Mouse (Mus musculus): ENCODE results near the gene Mocs1.

Mocs1 gene

DNA sequence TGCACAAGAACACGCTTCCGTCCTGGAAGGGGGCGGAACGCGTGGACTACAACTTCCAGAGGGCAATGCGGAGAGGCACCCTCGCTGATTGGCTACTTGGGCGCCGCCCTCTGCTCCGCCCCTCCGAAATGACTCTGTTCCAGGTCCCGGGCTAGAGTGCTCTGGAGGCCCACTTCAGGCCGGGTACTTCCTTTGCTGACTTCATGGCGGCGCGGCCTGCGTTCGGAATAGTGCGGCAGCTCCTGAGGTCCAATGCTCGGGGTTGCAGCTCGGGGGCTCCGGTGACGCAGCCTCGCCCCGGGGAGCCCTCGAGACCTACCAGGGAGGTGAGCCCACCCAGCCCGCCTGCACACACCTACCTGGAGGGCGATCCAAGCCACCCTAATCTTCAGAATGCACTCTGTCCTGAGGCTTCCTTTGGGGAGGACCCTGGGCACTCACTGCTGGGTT, at the start of gene Mocs1:
Gene Mocs1 (plus strand): TSS at position 124 of the 450 bp plus-strand sequence.
- peak; percentile 90 to 97 for DNase-seq (ENCODE audit: low spot score in 2 of 2)

DNA sequence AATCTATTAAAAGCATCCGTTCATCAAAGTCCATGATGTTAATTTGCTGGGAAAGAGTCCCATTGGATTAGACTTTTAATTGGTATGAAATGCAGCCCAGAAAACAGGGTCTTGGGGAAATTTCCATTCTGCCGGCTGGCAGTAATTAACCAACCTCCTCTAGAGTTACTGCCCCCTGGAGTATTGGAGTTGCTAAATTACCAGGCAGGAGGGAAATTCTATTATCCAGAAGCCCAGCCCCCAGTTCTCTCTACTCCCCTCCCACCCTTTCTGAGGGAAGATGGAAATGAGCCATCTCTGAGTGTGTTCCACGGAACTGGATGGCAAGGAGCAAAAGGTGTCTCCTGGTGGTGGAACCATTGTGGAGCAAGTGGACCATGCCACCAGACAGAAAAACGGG, 48.5 kb upstream of the Mocs1 start:
- no peak for DNase-seq (ENCODE audit: low spot score in 2 of 2)

DNA sequence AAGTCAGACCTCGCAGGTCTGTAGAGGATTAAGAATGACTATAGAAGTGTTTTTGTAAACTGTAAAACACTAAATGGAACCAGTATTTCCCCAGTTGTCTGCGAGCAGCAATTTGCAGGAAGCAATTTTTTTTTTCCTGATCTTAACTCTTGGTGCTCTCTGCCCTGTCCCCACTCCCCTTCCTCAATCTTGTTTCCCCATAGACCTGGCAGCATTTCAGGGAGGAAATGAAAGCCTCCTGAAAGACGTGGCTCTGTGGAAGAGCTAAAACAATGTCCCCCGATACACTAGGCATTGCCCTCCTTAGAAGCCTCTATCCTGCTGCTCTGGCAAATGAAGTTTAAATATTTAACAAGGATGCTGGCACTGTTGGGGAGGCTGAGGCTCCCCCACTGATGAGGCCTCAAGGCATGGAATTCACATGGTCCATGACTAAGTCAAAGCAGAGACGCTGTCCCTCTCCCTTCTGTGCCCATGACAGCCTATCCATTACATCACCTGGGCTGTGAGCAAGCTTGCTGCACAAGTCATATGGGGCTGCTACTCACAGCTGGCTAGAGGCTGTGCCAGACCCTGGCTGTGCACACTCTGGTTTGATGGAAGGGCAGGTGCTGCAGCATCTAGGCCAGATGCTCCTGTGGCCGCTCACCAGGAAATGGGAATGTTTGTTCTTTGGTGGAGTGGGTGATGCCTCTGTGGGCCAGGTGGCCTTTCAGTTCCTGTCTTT, 43.8 kb upstream of the Mocs1 start:
- DNase-seq (ENCODE audit: low spot score in 2 of 2), result no peak

DNA sequence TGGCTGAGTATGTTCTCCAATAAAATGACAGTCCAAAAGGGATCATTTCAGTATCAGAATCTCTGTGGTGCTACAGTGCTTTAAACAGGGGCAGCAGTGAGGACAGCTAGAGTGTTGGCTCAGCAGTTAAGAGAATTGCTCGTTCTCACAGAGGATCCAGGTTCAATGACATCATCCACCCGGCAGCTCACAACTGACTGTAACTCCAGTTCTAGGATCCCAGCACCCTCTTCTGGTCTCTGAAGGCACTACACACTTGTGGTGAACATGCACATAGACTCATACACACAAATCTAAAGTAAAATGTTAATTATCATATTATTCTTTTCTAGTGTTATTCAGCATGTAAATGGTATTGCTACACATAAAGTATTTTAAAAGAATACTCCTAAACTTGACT, 40.4 kb upstream of the Mocs1 start:
- no peak for DNase-seq (ENCODE audit: low spot score in 2 of 2)

DNA sequence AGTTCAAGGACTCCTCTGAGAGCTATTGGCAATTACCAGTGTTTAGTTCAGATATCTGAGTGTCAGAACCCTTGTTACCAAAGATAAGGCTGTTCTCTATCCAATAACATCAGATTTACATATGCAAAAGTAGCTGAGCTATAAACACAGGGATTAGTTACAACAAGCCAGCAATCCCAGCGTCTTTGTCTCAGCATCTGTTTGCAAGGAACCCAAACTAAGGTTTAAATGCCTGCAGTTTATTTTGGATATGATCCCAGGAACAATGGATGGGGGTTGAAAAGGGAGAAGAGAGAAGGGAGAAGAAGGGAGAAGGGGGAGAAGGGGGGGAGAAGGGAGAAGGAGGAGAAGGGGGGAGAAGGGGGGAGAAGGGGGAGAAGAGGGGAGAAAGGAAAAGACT, 35.4 kb upstream of the Mocs1 start:
- DNase-seq (ENCODE audit: low spot score in 2 of 2), result no peak

DNA sequence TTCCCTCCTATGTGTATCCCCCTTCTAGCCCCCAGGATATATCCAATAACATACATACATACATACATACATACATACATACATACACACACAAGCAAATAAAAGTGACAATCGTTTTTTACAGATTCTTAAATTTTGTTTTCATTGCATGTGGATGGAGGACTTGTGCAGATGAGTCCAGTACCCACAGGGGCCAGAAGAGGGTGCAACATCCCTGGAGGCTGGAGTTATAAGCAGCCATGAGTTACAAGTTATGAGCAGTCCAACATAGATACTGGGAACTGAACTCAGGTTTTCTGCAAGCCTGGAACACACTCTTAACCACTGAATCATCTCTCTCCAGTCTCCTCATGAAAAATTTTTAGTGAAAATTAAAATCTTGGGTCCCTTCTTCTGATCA, 33.3 kb upstream of the Mocs1 start:
- DNase-seq (ENCODE audit: low spot score in 2 of 2), result peak in 1 of 2 experiments; percentile 33

DNA sequence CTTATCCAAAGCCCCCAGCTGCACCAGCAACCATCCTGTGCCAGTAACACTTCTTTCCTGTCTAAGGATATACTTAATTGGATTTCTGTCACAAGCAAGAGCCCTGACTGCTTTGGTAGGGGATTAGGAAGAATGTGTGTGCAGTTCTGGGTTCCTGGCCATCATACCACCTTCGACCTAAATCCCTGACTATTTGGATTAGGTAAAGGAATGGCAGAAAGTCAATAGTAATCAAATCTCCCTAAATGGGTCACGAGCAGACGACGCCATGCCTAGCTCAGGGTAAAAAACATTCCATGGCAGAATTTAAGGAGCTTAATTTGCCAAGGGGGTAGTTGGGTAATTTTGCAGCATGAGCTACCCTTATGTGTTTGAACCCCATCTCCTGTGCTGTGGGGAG, 28.6 kb upstream of the Mocs1 start:
- no peak for DNase-seq (ENCODE audit: low spot score in 2 of 2)

DNA sequence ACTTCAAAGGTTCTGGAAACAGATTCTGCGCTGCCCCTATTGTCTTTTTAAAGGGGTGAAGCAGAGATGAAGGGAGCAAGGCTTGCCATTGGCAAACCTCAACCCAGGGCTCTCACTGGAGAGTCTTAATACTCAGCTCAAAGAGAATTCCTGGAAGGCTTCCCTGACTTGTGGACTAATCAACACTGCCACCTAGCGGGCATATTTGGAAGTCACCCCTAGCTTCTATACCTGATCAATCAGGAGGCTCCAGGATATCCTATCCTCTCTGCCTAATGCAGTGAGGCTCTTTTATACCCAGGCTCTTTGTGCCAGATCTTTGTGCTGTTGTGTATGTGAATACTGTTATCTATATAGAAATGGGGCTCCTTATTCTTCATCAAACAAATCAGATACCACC, 28.0 kb upstream of the Mocs1 start:
- DNase-seq (ENCODE audit: low spot score in 2 of 2), result peak; percentile 69 to 78

DNA sequence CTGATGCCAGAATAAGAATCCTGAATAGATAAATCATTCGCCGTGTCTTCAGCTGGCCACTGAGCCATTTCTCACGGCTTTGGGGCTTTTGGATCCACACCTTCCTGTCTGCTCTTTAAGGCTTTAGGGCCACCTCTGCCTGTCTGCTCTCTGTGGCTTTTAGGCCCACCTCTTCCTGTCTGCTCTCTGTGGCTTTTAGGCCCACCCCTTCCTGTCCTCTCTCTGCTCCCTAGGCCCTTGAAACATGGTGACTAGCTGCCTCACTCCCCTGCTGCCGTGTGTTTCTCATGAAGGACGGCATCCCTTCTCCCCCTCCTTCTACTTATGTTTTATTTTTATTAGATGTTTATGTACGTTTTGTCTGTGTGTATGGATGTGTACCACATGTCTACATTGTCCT, 25.0 kb upstream of the Mocs1 start:
- peak in 1 of 2 experiments; percentile 25 for DNase-seq (ENCODE audit: low spot score in 2 of 2)

DNA sequence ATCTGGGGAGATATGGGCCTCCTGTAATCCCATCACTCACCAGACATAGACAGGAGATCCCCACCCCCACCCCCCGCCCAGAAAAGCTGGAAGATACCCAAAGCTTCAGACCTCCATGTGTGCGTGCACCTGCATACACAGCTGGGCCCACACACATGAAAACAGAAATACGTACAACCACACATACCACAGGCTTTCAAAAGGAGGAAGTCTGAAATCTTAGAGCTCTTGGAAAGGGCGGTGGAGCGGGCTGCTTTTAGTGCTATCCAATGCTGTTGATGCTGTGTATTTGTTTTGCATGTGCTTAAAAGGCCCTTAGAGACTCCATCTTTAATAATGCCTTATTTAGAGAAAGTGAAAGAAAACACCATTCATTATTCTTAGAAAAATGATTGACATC, 22.2 kb upstream of the Mocs1 start:
- peak in 1 of 2 experiments; percentile 24 for DNase-seq (ENCODE audit: low spot score in 2 of 2)

DNA sequence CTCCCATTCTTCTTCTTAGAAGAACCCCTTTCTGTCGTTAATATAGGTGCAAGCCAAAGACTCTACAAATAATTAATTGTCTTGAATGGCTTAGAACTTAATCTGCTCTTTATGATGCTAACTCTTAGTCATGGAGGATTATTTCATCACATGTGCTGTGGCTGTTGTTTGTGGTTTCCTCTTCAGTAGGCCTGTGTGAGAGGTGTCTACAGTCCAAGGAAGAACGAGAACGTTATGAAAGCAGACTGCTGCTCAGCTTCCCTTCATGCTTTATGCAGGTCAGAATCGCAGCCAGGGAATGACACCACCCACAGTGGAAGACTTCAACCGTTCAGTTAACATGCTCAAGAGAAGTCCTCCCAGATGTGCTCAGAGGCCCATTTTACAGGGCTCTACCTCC, 15.2 kb upstream of the Mocs1 start:
- DNase-seq (ENCODE audit: low spot score in 2 of 2), result no peak

DNA sequence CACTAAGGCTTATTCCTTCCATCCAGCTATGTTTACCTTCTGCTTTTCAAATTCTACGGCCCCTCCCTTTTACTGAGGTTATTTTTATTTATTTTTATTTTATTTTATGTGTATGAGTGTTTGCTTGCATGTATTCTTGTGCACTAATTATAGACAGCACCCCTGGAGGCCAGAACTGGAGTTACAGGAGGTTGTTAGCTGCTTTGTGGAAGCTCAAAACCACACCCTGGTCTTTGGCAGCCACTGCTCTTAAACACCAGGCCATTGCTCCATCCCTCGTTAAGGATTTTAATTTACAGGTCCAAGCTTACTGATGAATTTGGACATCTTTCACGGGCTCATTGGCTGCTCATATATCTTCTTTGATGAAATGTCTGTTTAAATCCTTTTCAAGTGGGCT, 14.6 kb upstream of the Mocs1 start:
- DNase-seq (ENCODE audit: low spot score in 2 of 2), result peak in 1 of 2 experiments; percentile 56

DNA sequence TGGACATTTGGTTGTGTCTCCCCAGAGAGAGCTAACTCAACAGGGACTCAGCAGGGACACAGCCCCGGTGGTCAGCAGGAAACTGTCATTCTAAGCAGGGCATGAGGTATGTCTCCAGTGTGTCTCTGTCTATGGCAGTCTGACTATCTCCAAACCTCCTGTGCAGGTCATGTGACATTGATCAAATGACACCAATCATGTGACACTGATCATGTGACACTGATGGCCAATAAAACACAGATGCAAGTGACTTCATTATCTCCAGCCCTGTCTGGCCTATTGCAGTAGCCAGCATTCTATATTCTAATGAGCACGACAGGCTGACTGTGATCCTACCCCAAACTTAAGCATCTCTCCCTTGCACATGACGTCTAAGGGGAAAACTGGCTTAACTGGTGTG, 11.9 kb upstream of the Mocs1 start:
- DNase-seq (ENCODE audit: low spot score in 2 of 2), result no peak

DNA sequence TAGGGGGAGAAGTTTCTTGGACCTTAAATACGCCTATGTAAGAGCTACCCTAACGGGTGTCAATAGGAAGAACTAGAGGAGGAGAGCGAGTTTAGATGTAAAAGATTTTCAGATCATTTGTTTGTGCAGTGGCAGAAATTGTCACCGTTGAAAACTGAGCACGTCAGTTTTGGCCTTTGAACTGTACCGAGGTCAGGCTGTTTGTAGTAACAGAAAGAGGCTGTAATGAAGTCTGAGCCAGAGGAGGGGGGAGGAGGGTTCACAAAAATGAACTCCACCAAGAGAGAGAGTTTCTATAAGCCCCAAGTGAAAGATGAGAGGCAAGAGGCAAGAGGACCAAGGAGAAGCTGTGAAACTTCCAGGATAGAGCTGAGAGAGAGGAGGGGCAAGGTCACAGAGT, 8.3 kb upstream of the Mocs1 start:
- DNase-seq (ENCODE audit: low spot score in 2 of 2), result no peak

DNA sequence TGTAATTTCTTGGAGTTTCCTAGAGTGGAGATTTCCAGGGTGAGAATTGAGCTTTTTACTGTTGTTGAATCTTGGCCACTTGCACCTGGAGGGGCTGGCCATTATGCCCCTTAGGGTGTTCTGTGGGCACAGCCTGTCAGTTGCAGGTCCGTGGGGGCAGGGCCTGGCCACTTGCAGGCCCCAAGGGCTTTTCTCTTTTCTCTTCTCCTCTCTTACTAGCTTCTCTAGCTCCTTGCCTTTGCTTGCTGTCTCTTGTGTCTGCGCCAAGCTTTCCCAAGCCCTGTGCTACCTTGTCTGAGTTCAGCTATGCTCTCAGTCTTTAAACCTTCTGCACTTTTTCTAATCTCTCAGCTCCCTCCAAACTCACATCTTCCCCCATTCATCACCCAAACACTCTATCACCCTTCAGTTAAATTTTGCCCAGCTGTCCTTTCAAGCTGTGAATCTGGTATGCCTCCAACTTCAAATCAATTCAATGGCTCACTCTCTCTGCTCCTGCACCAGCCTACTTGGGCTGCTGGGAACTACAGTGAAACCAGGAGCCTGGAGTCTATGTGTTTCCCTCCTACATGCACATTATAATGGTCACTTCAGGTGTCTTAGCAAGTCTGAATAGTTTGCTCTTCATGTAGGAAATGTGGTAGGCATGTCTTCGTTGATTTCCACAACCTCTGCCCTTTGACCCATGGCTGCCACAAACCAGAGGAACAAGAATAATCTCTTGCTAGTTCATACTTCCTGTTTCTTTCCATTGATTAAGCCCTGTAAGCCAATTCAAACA, 5.7 kb upstream of the Mocs1 start:
- DNase-seq (ENCODE audit: low spot score in 2 of 2), result peak in 1 of 2 experiments; percentile 7

DNA sequence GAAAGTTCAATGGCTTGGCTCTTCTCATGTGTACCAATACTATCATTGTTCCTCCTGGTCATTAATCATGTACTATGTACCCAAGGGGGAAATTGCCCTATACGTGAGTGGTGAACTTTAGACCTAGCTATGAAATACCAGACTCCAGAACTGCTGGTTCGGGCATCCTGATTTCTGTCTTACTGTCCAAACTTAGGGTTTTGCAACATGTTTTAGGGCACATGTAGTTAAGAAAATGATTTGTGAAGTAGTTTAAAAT, 5.2 kb upstream of the Mocs1 start:
- DNase-seq (ENCODE audit: low spot score in 2 of 2), result no peak

DNA sequence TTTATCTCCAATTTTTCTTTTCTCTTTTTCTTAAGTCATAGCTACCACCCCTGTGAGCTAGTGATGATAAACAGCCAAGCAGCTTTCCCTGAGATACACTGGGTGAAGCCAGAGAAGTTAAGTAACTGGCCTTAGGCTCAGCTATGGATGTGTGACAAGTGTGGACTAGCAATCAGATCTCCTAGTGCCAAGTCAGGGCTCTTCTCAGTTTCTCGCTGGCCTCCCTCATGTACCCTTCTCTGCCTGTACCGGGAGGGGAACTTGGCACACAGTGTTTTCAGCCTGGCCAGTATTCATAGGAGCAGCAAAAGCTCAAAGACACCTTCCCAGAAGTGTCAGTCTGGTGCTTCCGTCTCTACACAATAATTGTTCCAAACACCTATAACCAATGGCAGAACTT, 4.3 kb upstream of the Mocs1 start:
- peak in 1 of 2 experiments; percentile 7 for DNase-seq (ENCODE audit: low spot score in 2 of 2)

DNA sequence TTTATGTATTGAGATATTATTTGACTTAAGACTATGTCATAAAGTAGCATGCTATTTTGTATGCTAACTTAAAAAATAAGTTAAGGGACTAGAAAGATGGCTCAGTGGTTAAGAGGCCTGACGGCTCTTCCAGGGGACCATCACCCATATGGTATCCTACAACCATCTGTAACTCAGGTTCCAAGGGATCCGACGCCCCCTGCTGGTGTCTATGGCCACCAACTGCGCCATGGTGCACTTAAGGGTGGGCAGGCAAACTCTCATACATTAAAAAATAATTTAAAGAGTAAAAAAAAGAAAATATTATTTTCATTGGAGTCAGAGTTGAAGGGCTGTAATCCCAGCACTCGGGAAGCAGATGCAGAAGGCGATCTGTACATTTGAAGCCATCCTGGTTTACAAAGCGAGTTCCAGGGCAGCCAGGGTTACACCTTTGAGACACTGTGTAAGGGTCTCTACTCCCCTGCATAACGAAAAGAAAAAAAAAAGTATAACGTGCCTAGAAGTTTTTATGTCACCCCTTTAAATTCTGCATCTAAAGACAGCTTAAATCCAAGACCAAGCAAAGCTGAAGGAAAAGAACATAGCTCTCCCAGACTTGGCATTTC, 427 bp upstream of the Mocs1 start:
- peak in 1 of 2 experiments; percentile 48 for DNase-seq (ENCODE audit: low spot score in 2 of 2)

DNA sequence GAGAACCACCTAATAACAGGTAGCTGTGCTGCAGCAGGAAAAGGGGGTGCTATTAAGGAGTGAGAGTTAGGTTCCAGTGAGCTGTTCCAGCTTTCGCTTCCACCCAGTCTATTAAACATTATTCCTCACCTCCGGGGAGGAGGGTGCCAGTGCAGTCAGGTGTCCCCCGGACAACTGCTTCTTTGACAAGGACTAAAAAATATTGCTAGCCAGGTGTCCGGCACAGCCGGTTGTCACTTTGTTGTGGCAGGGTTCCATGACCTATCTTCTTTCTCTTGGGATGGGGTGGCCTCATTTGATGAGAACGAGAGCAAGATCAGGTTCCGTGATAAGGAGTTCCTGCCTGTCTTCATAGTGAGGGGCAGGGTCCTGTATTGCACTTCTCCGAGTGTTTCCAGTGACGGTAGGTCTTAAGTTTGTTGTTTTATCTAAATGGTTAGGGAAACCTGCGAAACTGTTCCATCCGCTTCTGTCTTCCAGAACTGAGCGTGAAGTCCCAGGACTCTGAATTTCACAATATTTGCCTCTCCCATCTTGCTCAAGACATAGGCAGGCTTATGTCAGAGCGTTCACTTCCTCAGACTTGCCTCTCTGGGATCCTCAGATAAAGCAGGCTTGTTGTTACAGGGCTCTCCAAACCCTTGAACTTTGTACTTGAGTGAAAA, 721 bp downstream of the Mocs1 start:
- peak; percentile 34 to 66 for DNase-seq (ENCODE audit: low spot score in 2 of 2)

DNA sequence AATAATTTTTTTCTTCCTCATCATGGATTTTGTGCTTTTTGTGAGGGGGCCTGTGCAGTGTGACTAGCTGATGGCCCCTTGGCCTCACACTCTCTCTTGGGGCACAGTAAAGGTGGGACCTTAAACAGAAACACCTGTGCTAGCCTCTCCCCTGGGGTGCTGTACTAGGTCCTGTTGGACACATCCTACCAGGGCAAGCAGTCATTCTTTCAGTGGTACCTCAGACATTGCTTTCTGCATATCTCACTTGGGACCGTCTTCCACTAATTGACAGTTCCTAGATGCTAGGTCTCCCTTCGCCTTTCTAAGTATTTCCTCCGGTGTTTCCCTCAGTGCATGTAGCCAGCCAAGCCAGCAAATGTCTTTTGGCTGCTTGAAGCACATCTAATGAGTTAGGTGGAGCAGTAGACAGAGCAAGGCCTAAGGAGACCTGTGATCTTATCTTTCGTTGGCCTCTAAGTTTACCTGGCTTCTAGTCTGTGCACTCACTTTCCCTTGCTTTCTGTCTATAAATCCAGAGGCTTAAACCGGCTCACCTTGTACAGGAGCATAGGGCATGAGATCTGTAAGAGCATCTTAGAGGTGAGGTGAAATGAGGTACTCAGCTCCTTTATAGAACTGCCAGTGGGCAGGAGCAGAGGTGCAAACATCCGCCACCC, 1.4 kb downstream of the Mocs1 start:
- peak; percentile 24 to 53 for DNase-seq (ENCODE audit: low spot score in 2 of 2)

DNA sequence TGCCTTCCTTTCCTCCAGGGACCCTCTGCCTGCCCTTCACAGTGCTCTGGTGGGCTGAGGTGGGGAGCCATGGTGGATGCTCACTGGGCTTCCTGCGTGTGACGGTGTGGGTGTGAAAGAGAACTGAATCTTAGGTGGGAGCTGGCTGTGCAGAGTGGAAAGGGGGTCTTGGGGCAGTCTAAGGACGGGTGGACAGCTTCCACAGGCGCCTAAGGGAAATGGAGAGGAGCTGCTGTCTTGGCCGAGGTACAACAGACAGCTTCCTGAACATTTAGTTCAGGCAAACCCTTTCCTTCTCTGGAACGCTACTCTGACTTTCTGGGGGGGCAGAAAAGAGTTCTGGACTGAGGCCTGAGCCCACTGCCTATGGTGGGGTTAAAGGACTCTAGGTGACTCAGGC, 2.0 kb downstream of the Mocs1 start:
- DNase-seq (ENCODE audit: low spot score in 2 of 2), result peak in 1 of 2 experiments; percentile 22

DNA sequence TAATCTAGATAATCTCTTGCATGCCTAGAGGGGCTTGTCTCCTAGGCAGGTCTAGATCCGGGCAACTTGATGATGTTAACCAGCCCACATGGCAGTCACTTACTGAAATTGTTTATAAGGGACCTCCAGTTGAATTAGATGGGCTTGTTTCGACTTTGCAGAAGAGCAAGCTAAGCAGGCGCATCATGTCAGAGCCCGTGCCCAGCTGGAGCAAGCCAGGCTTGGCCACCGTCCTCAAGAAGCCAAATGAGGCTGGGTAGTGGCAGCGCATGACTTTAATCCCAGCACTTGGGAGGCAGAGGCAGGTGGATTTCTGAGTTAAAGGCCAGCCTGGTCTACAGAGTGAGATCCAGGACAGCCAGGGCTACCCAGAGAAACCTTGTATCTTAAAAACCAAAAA, 3.0 kb downstream of the Mocs1 start:
- peak; percentile 6 to 13 for DNase-seq (ENCODE audit: low spot score in 2 of 2)
